Mouse (Mus musculus) adrenal gland, adult 10 weeks (tissue): ENCODE results near the gene Kmt2e. TPM values are rescaled to one million over a fixed set of nuclear protein-coding genes. Genes with fewer than 3 reads are reported as not detected.

Experiments
- polyA plus RNA-seq: library from polyadenylated mRNA; stranded (reverse); fragments of 350-450 nt; fragmentation: Illumina TruSeq; extraction: RNeasy Lipid Tissue Mini Kit (QIAGEN cat#74804); gene quantifications from one replicate; pipeline ENCODE4 v1.2.3, GENCODE M21; 2014; ENCODE audit warnings: low read depth, low replicate concordance

Gene Kmt2e
- polyA plus RNA-seq: 120 TPM

DNA sequence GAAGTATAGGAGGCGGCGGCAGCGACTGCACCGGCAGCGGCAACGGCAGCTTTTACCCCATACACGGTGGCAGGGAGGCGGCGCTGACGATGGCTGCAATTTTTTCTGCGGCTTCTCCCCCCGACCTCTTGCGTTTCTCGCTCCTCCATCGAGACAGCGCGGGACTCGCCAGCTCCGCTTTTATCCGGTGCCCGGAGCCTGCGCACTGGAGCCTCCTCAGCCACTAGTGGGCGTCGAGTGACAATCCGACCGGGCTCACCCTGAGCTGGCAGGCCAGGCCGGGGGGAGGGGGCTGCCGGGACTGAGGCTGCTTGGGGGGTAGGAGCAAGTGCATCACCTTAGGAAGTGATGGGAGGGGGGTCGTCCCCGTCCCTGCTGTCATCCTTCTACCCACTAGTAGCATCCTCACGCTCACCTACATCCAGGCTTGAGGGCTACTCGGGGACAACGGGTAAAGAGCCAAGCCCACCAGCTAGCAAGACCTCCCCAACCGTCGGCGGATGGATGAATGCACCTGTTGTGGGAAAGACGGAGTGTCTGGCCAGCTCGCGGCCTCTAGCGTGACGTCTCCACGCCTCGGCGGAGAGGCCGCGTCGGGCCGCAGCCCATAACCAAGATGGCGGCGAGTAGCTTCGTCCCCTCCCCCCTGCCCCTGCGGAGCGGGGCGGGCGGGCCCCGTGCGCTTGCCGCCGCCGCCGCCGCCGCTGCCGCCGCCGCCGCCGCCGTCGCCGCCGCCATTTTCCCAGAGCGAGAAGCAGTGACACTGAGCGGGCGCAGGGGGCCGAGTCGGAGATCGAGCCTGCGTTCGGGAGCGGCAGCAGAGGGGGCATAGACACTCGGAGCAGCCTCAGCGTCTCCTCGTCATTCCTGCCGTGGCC, at the start of gene Kmt2e:
Gene Kmt2e, plus strand, starts transcription at position 722 of the 878 bp plus-strand sequence.

